Mouse (Mus musculus): ENCODE data around the gene AU022252.

GRCm38 (mm10) chr4:119245556-119245955 lies 13.0 kb upstream of the AU022252 start:
- TF ChIP-seq POLR2A (IDR thresholded peaks at IDR 0.05; ENCODE audit: borderline replicate concordance, insufficient read depth, low read length), result no peak
- no peak for TF ChIP-seq CTCF (IDR thresholded peaks at IDR 0.05; ENCODE audit: borderline replicate concordance, insufficient read depth, low read depth, low read length)
